Mouse (Mus musculus): ENCODE data around the gene Ncoa7.
"Not testable (repeated sequence)": the region's sequence is repeated elsewhere in the genome, so short reads cannot be mapped to it uniquely, and the experiment has no call there.

Gene Ncoa7

DNA sequence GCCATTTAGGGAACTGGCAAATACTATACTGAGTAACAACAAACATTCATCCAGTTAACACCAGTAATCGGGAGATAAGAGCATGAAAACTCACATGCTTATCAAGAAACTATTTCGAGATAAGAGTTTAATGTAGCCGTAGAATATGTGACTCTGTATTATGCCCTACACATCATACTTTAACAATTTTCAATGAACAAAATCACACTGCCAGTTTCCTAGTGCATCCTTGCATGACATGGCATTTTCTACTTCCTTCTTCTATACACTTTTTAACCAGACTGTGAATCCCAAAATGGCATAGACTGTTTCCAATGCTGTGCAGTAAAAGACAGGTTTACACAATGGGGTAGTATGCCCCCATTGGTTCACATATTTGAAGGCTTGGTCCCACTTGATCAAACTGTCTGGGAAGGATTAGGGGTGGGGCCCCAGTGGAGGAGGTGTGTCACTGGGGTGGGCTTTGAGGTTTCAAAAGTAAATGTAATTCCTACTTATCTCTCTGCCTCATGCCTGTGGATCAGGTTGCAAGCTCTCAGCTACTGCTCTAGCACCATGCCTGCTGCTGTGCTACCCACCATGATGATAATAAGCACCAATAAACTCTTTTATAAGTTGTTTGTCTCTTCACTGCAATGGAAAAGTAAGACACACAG, 15.3 kb downstream of the Ncoa7 start:
- no peak for DNase-seq (ENCODE audit: low spot score)

DNA sequence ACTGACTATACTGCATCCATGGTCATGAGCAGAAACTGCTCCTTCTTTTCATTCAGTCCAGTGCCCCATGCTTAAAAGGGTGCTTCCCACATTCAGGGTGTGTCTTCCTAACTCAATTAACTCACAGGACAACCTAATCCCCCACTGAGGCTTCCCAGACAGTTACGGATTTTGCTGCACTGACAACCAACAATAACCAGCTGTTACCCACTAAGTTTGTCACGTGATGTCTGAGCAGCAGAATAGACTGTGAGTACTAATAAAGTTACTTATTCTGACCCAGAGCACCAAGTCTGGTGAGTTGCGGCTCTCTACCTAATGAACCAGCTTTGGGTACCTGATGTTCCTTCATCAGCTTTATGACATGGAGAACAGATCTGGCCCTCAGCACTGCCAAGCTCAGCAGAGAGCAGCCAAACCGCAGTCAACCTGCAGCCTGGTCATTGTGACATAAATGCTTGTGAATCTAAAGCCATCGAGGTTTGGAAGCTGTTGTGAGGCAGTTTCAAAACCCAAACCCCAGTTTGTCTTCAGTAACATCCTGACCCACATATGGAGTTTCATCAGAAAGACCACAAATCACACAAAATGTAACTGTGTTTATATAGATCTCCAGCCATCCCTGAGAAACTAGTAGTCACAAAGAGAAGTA, 16.9 kb downstream of the Ncoa7 start:
- DNase-seq (ENCODE audit: low spot score) = no peak

GRCm38 (mm10) chr10:30780921-30781320, 22.2 kb downstream of the Ncoa7 start:
- DNase-seq (ENCODE audit: low spot score) = not testable (repeated sequence)

DNA sequence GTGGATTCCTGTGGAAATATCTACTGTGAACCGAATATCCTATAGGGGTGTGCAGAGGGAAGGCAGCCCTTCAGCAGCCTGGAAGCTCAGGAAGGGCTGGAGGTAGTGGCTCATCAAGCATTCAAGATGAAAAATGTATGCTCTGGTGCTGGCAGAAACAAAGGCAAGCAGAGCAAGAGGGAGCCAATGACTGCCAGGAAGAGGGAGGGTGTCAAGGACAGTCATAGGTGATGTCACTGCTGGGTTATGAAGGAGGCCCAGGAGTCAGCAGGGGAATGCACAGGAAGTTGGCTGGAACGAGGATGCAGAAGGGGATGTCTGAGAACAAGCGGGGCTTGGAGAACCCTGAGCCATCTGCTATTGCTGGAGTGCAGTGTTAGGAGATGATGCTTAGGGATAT, 24.9 kb downstream of the Ncoa7 start:
- no peak for DNase-seq (ENCODE audit: low spot score)

- DNase-seq (ENCODE audit: low spot score) = no peak
Observed at GRCm38 (mm10) chr10:30775987-30776386, 27.1 kb downstream of the Ncoa7 start.

DNA sequence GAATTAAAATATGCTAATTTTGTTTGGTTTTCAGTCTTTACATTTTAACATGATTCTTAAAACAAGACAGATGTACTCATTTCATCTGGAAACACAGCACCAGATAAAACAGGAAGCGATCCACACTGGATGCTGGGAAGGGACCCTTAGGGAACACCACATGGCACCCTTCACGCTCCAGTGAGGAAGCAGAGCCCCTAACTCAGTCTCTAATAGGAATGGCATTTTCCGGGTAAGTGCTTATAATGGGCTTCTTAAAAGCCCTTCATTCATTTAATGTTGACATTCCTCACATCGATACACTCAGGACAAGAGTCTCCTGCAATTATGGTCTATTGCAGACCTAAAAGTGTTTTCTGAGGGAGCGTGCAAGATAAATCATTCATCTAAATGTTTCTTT, 27.6 kb downstream of the Ncoa7 start:
- no peak for DNase-seq (ENCODE audit: low spot score)

GRCm38 (mm10) chr10:30774396-30774795, 28.7 kb downstream of the Ncoa7 start:
- no peak for DNase-seq (ENCODE audit: low spot score)

DNA sequence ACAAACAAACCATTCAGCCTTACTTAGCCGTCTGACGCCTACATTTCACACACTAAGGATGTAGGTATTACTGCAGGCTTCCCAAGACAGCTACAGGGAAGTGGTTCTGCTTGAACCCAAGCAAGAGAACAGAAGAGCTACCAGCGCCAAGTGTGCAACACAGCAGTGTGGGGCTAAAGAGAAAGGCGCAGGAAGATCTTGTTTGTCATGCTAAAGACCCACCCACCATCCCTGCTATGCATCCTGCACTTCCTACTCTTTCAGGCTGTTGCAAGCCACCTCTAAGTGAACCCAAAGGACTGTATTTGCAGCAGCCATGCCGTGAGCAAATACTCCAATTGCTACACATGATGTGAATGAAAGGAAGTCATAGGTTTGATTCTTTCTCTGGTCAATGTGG, 29.9 kb downstream of the Ncoa7 start:
- no peak for DNase-seq (ENCODE audit: low spot score)

- no peak for DNase-seq (ENCODE audit: low spot score)
Observed at GRCm38 (mm10) chr10:30771417-30772158, 31.5 kb downstream of the Ncoa7 start.

DNA sequence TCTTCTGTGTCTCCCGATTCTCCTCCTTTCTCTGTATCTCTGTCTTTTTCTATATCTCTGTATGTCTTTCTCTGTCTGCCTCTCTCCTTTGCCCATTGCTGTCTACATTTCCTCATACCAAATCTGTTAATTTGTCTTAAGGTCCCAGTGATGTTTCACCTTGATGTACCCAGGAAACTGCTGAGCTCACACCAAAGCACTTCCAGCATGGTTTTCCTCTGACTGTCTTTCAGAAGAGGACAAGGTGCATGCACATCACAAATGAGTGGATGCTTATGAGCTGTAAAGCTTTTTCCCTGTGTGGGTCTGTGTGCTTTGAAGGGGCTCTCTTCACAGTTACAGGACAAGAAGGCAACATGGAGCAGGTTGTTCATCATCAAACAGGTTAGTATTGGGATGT, 34.3 kb downstream of the Ncoa7 start:
- no peak for DNase-seq (ENCODE audit: low spot score)

DNA sequence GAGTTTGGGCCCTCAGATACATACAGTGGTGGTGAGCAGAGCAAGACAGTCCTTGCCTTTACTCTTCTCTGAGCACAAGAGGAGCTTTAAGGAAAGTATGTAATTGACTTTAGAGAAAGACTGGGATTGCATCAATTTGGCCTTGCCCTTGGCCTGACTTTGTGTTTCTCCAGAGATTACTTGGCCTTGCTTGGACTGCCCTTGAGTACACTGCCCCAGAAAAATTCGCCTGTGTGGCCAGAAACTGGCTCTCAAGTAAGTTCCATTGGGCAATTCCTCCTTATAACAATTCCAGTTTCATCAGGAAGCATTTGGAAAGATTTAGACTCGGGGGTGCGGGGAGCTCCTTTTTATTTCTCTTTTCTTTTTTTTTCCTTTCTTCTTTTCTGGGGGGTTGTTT, 34.9 kb downstream of the Ncoa7 start:
- no peak for DNase-seq (ENCODE audit: low spot score)

DNA sequence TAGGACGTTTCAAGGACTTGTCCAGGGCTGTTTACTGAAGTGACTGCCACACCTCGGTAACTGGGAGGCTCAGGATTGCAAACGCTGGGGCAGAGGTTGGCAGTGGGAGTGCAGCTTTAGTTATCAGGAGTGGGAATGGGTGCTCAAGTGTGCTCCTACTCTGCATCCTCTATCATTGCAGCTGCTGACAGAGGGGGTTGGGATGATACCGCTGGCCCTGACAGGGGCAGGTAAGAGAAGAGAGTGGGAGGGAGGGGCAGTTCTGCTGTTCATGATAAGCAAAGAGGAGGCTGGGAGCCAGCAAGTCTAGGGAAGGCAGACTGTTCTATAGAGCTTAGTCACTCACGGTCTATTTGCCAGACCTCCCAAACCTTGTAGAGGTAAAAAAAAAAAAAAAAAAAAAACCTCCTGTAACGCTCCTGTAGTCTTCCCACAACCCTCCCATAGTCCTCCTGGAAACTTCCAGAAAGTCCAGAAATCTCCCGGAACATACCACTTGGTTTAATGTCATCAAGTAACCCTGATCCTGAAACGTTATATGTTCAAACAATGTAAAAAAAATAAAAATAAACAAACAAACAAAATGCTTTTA, 39.9 kb downstream of the Ncoa7 start:
- no peak for DNase-seq (ENCODE audit: low spot score)

DNA sequence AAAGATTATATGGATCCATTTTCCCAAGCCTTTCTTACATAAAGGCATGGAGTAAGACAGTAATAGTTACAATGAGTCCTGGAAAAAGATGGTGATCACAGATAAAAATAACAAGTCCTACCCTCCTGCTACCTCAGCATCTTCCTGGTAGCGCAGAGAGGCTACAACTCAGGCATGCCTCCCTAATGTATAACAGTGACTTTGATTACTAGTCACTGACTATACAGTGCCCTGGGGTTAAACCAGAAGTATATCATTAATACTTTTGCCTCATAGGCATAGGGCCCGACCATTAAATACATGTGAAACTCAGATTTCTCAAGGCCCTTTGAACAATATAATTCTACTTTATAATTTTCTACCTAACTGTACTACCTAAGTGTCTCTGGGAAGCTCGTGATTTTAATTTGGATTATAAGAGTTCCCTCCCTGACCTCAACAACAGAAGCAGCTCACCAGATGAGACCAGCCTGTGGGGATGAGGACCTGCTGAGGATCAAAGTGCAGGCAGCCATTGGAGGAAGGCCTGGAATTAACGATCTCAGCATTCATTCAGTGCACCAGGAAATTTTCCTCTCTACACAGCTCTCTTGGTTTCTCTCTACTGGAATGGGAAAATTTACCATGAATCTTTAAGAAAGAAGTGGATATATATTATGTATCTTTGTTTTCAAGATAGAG, 40.7 kb downstream of the Ncoa7 start:
- DNase-seq (ENCODE audit: low spot score) = no peak

GRCm38 (mm10) chr10:30759360-30760147, 43.6 kb downstream of the Ncoa7 start:
- no peak for DNase-seq (ENCODE audit: low spot score)

- DNase-seq (ENCODE audit: low spot score) = no peak
Observed at GRCm38 (mm10) chr10:30756064-30756463, 47.1 kb downstream of the Ncoa7 start.

GRCm38 (mm10) chr10:30754825-30755457, 48.2 kb downstream of the Ncoa7 start:
- no peak for DNase-seq (ENCODE audit: low spot score)

- DNase-seq (ENCODE audit: low spot score) = no peak
Observed at GRCm38 (mm10) chr10:30754082-30754481, 49.0 kb downstream of the Ncoa7 start.

- no peak for DNase-seq (ENCODE audit: low spot score)
Observed at GRCm38 (mm10) chr10:30752485-30752884, 50.6 kb downstream of the Ncoa7 start.

DNA sequence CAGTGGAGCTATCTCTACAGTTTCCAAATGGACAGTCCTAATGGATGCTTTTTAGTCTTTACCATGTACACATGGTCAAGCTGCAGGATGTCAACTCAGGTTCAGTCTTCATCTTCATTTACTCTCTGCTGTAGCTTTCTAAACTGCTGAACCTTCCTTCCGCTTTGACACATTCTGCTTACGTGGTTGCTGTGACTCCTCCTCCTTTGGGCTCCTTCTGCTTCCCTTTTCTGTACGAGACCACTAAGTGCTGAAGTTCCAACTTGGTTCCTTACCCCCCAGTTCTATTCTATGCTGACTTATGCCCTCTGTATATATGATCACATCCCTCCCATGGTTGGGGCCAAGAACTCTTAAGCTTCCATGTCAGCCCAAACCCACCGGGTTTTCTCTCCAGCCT, 51.5 kb downstream of the Ncoa7 start:
- DNase-seq (ENCODE audit: low spot score) = no peak

- DNase-seq (ENCODE audit: low spot score) = no peak
Observed at GRCm38 (mm10) chr10:30749807-30750206, 53.3 kb downstream of the Ncoa7 start.

All from ovary, postnatal 14 days (tissue).